Mouse (Mus musculus) liver, postnatal 0 days (tissue): ENCODE measurements at regions not wholly inside any gene's neighbourhood (a gene's known extent, or its start where the extent isn't known, plus 50 kb on each side); places are given as distances from the start of the nearest gene placed in this dataset.

ENCODE experiments used
- CTCF ChIP-seq: sonication (generic); IDR thresholded peaks from 2 replicates; pipeline ENCODE4 v1.5.1; 2016; ENCODE audit warnings: antibody characterized with exemption, low read depth
- EP300 ChIP-seq: IDR thresholded peaks from 2 replicates; pipeline ENCODE4 v1.6.1; 2016; ENCODE audit warnings: antibody characterized with exemption, low read depth, mild to moderate bottlenecking

DNA sequence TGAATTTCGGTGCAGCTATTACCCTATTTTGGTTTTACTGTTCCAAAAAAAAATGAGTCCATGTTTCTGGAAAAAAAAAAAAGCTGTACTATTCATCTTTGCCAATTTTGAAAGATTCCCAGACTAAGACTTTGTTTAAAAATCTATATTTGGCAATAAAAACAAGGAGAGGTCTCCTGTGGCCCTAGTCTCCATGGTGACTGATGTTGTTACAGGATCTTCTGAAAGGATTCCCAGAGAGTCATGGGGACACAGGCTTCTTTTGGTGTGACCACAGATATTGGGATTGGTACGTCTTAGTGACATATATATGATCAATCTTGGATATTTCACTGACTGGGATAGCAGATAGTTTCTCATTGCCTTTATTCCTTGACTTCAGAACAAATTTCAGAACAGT lies 266.7 kb downstream of the Drd1 start:
- no peak for TF ChIP-seq CTCF
- no peak for TF ChIP-seq EP300
